1 mouse cellular context compared by ENCODE assay signal in genomic region chr19:5690343-5690735, GRCm38 (mm10).
TF ChIP-seq lines count a peak whose summit lies in the region.

No protein-coding gene starts in this region.

TF ChIP-seq in CH12.LX, 34 proteins besides CTCF, POLR2A, EP300 and RAD21 (continued from another document):
- TF ChIP-seq MAFK (IDR thresholded peaks at IDR 0.05; ENCODE audit: insufficient replicate concordance, low read length) (no peak), RCOR1 (conservative IDR thresholded peaks at IDR 0.05; ENCODE audit: low read depth, low read length) (no peak), HCFC1 (IDR thresholded peaks at IDR 0.05; ENCODE audit: low read depth, low read length) (no peak), TCF12 (IDR thresholded peaks at IDR 0.05; ENCODE audit: low read depth, low read length) (no peak), BHLHE40 (IDR thresholded peaks at IDR 0.05; ENCODE audit: low read depth, low read length) (no peak), TBP (conservative IDR thresholded peaks at IDR 0.05; ENCODE audit: low read depth, low read length) (no peak)
